ENCODE assay signal across 8 mouse cellular contexts in the genomic region with DNA sequence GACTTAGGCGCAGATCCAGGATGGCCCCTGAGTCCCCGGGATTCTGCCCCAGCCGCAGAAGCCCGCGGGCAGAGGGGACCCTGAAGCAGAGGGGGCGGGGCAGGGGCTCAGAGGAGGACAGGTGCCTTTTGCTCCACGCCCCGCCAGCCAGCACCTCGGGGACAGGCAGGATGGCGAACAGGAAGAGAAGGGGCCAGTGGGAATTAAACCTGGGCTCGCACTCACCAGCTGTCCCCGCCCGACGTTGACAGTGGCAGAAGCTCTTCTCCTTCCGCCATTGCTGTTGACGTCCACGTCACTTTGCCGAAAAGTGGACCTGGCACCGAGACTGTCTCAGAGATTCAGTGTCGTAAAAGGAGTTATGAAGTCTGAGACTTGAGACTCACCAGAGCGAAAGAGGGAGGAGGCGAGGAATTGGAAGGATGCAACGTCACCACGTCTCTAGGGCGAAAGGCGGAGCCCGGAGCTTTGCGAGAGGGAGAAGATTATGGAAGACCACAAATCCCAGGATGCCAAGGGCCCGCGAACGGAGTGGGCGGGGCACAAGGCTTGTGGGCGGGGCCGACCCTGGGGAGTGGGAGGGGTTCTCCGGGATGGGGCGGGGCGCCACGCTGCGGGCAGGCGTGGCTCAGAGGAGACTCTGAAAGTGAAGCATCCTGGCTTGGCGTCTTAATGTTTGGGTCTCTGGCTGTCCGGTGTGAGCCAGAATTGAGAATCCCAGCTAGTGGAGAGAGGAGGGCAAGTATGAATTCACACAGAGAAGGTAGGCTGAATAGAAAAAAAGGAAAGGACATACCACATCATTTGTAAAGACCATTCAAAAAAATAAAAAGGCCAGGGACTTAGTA. TPM values are rescaled to one million over a fixed set of nuclear protein-coding genes. Genes with fewer than 3 reads are reported as not detected.
A peak's percentile ranks its signal among the peaks of the same experiment; 100 is the strongest.
DNase-seq lines count a peak whose midpoint lies in the region; ATAC-seq lines count a peak whose summit lies in the region.

Gene Tbc1d23 (minus strand): TSS at position 416 of the 848 bp plus-strand sequence.

- peak within 1 kb of the TSS; percentile 63 for H3K4me2 ChIP-seq in hindbrain, embryonic 12.5 days (replicated peaks)

- peak within 1 kb of the TSS; percentile 88 for H3K9ac ChIP-seq in hindbrain, embryonic 12.5 days

- no peaks in the 10 kb centered on the region for H3K36me3 ChIP-seq in hindbrain, embryonic 12.5 days

- peaks cover 8% of the 10 kb centered on the region for H3K4me1 ChIP-seq in hindbrain, embryonic 12.5 days

- WGBS in hindbrain, embryonic 12.5 days, result under 1% methylated on average over 42 of the region's 42 CpGs

- ATAC-seq in hindbrain, embryonic 12.5 days (ENCODE audit: low FRiP score), result peak; percentile 99

- H3K4me3 ChIP-seq in hindbrain, embryonic 12.5 days, result peak within 1 kb of the TSS; percentile 92

- peak; percentile 98 for DNase-seq in NIH3T3 (ENCODE audit: low read depth)
- peak; percentile 99 for DNase-seq in cerebellum, postnatal 10 days
- peak; percentile 95 to 98 for DNase-seq in frontal cortex, postnatal 10 days (ENCODE audit: low spot score in 2 of 2)
- DNase-seq in layer of hippocampus, postnatal 14 days (ENCODE audit: low spot score in 2 of 2), result peak; percentile 94 to 98
- DNase-seq in lung, postnatal 14 days, result peak; percentile 97
- peak; percentile 95 for DNase-seq in retina, adult 2 months (ENCODE audit: low read depth, low spot score)
- DNase-seq in thymus, postnatal 36 days, result peak; percentile 92

- H3K9me3 ChIP-seq in hindbrain, embryonic 12.5 days (replicated peaks), result no peaks in the 10 kb centered on the region

- peak within 1 kb of the TSS; percentile 83 for H3K27ac ChIP-seq in hindbrain, embryonic 12.5 days

- no peaks in the 10 kb centered on the region for H3K27me3 ChIP-seq in hindbrain, embryonic 12.5 days

RNA-seq across cellular contexts. Expression of gene Tbc1d23, which starts in this region (rescaled TPM):
- 31.7 and 33.9 TPM in 2 replicates for polyA plus RNA-seq in hindbrain, embryonic 12.5 days (2016; fragmentation: Nextera tagmentation; extraction: Ambion mirVana)
- 10 to 100 TPM; 40.1 to 40.9 TPM for total RNA-seq in layer of hippocampus, postnatal 14 days (2021)

Comparison
In these comparisons a context has a peak if more than half of its experiments do, and no peak if none do; other contexts are left out.
1. Peak in every context shown above with its lines: DNase-seq, ATAC-seq, H3K4me3 ChIP-seq and H3K27ac ChIP-seq.